Mouse (Mus musculus): ENCODE measurements at regions not wholly inside any gene's neighbourhood (a gene's known extent, or its start where the extent isn't known, plus 50 kb on each side); places are given as distances from the start of the nearest gene placed in this dataset.
A peak's percentile ranks its signal among the peaks of the same experiment; 100 is the strongest.

GRCm38 (mm10) chr2:178610211-178610975 lies 180.1 kb downstream of the Cdh26 start:
- no peak for DNase-seq (ENCODE audit: low spot score in 2 of 2)
- TF ChIP-seq CTCF (conservative IDR thresholded peaks at IDR 0.05): no peak
- H3K27ac ChIP-seq: no peak overlapping the region
- no peak overlapping the region for H3K4me3 ChIP-seq

DNA sequence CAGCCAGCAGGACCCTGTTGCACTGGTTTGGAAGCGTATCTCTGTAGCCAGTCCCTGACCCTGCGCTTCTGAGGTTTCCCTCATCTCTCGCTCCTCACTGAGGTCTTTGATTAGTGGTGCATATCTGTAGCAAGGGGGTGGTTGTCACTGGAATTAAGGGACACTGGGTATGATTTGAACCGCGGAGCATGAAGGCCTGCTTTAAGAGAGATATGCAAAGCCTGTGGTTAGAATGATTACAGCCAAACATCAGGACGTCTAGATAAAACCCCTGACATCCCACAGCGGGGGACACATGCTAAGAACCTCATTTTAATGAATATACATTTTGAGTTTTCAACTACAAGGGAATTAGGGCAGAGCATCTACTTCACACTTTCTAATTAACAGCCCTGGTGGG lies 184.4 kb downstream of the Cdh26 start:
- DNase-seq (ENCODE audit: low spot score in 2 of 2): no peak
- no peak overlapping the region for H3K27ac ChIP-seq
- H3K4me3 ChIP-seq: no peak overlapping the region
- no peak for TF ChIP-seq CTCF (conservative IDR thresholded peaks at IDR 0.05)

DNA sequence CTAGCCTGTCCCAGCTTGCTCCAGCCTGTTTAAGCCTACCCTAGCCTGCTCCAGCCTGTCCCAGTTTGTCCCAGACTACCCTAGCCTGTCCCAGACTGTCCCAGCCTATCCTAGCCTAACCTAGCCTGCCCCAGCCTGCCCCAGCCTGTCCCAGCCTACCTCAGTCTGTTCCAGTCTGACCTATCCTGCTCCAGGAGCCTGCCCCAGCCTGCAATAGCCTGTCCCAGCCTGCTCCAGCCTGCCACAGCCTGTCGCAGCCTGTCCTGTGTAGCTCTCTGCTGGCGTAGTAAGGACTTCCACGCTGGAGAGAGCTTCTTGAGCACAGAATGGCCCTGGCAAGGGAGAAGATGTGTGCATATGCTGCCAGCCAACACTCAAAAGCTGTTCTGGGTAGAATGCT lies 192.5 kb downstream of the Cdh26 start:
- Histone ChIP-seq H3K27ac (no peak overlapping the region), H3K4me3 (no peak overlapping the region)
- DNase-seq (ENCODE audit: low spot score in 2 of 2): peak in 1 of 2 experiments; percentile 34
- TF ChIP-seq CTCF (conservative IDR thresholded peaks at IDR 0.05): peak; percentile 43

GRCm38 (mm10) chr2:178624475-178624874 lies 194.1 kb downstream of the Cdh26 start:
- no peak for DNase-seq (ENCODE audit: low spot score in 2 of 2)
- Histone ChIP-seq H3K4me3 (no peak overlapping the region), H3K27ac (no peak overlapping the region)
- TF ChIP-seq CTCF (conservative IDR thresholded peaks at IDR 0.05): no peak

- no peak for DNase-seq (ENCODE audit: low spot score in 2 of 2)
- Histone ChIP-seq H3K4me3 (no peak overlapping the region), H3K27ac (no peak overlapping the region)
- TF ChIP-seq CTCF (conservative IDR thresholded peaks at IDR 0.05): no peak
Observed at GRCm38 (mm10) chr2:178624907-178625306, 194.6 kb downstream of the Cdh26 start.

DNA sequence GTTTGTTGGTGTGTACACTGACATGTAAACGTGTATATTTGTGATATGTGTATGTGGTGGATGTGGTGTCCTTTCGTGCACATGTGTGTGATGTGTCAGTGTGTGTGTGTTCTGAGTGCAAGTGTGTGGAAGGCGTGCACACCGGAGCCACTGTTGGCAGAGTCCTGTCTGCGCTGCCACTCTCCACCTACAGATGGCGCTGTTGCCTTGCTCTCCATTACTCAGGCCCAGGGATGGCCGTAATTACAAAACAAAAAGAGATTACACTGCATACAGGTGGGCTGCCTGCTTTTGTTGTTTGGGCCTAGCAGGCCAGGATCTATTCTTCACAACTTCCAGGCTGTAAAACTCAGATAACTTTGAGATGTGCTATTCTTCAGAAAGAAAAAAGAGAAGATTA lies 199.4 kb downstream of the Cdh26 start:
- peak; percentile 15 to 70 for DNase-seq (ENCODE audit: low spot score in 2 of 2)
- H3K27ac ChIP-seq: no peak overlapping the region
- peak; percentile 98; the same call in 1 of the 2 replicates for TF ChIP-seq CTCF (conservative IDR thresholded peaks at IDR 0.05)
- no peak overlapping the region for H3K4me3 ChIP-seq

DNA sequence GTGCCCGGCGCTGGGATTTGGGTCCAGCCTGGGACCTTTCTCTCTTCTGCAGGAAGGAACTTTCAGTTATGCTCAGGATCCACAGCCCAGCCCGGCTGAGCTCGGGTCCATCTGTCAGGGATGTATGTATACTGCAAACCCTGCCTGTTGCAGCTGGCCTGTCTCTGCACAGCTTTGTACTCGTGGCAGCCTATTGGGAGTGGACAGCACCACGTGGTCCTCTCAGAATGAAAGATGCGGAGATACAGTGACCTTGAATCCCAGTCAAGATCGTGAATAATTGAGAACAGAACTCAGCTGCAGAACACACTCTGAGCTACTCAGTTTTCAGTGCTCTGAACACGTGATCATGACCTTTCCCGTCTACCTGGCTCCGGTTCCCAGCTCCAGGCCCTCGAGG lies 200.2 kb downstream of the Cdh26 start:
- no peak overlapping the region for H3K4me3 ChIP-seq
- no peak for TF ChIP-seq CTCF (conservative IDR thresholded peaks at IDR 0.05)
- no peak overlapping the region for H3K27ac ChIP-seq
- DNase-seq (ENCODE audit: low spot score in 2 of 2): no peak

DNA sequence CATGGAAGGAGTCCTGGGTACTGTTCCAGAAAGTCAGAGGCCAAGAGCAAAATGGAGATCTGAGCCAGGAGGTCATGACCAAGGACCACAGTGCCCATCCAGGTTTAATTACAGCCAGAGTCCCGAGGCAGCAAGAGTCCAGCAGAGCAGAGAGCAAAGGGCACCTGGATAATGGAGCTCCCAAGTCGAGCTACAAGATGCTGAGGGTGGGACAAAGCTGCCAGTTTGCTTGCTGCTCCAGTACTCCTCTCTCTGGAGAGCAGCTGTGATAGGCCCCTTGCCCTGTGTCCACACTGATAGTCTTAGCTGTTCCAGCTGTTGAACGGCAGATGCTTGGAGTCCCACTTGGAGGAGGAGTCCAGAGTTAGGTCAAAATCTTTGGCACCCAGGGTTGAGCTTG lies 201.0 kb downstream of the Cdh26 start:
- no peak for DNase-seq (ENCODE audit: low spot score in 2 of 2)
- TF ChIP-seq CTCF (conservative IDR thresholded peaks at IDR 0.05): no peak
- Histone ChIP-seq H3K4me3 (no peak overlapping the region), H3K27ac (no peak overlapping the region)

DNA sequence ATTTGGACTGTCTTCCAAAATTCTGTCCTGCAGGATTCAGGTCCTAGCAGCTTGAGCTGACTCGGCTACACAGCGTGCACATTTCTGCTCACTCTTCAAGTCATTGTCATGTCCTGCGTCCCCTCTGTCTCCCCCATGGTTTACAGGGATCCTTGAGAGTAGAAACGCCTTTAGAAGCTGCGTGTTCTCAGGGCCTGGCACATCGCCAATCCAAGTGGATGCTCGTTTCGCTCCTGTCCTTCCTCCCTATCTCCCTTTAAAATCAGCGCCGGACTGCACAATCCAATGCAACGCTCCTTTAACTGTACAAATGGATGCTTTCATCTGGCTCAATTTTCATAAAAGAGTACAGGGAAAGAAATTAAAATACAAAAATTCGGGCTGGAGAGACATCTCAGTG lies 201.6 kb downstream of the Cdh26 start:
- Histone ChIP-seq H3K4me3 (no peak overlapping the region), H3K27ac (no peak overlapping the region)
- no peak for TF ChIP-seq CTCF (conservative IDR thresholded peaks at IDR 0.05)
- no peak for DNase-seq (ENCODE audit: low spot score in 2 of 2)

GRCm38 (mm10) chr2:178632831-178633585 lies 202.7 kb downstream of the Cdh26 start:
- Histone ChIP-seq H3K4me3 (no peak overlapping the region), H3K27ac (no peak overlapping the region)
- no peak for TF ChIP-seq CTCF (conservative IDR thresholded peaks at IDR 0.05)
- DNase-seq (ENCODE audit: low spot score in 2 of 2): no peak

GRCm38 (mm10) chr2:178634116-178634515 lies 203.8 kb downstream of the Cdh26 start:
- DNase-seq (ENCODE audit: low spot score in 2 of 2): no peak
- no peak for TF ChIP-seq CTCF (conservative IDR thresholded peaks at IDR 0.05)
- H3K27ac ChIP-seq: no peak overlapping the region
- no peak overlapping the region for H3K4me3 ChIP-seq

GRCm38 (mm10) chr2:178635685-178636084 lies 205.4 kb downstream of the Cdh26 start:
- no peak overlapping the region for H3K4me3 ChIP-seq
- no peak for DNase-seq (ENCODE audit: low spot score in 2 of 2)
- TF ChIP-seq CTCF (conservative IDR thresholded peaks at IDR 0.05): no peak
- H3K27ac ChIP-seq: no peak overlapping the region

GRCm38 (mm10) chr2:178636901-178637300 lies 206.6 kb downstream of the Cdh26 start:
- no peak for DNase-seq (ENCODE audit: low spot score in 2 of 2)
- H3K4me3 ChIP-seq: no peak overlapping the region
- H3K27ac ChIP-seq: no peak overlapping the region
- TF ChIP-seq CTCF (conservative IDR thresholded peaks at IDR 0.05): no peak
